Mouse (Mus musculus): ENCODE data around the gene Srgap1.

- TF ChIP-seq CTCF (IDR thresholded peaks at IDR 0.05; ENCODE audit: extremely low read depth, insufficient read length, insufficient replicate concordance, low read depth, low read length) (no peak), POLR2A (IDR thresholded peaks at IDR 0.05; ENCODE audit: low read depth, low read length) (no peak)
These were observed 216.5 kb downstream of the Srgap1 start for GRCm38 (mm10) chr10:121830335-121831307.
